Mouse (Mus musculus): Measurements from ENCODE around the gene Enthd1. TPM values are rescaled to one million over a fixed set of nuclear protein-coding genes. Genes with fewer than 3 reads are reported as not detected.

Enthd1 gene
- total RNA-seq, 1 experiment = 0.49 TPM

DNA sequence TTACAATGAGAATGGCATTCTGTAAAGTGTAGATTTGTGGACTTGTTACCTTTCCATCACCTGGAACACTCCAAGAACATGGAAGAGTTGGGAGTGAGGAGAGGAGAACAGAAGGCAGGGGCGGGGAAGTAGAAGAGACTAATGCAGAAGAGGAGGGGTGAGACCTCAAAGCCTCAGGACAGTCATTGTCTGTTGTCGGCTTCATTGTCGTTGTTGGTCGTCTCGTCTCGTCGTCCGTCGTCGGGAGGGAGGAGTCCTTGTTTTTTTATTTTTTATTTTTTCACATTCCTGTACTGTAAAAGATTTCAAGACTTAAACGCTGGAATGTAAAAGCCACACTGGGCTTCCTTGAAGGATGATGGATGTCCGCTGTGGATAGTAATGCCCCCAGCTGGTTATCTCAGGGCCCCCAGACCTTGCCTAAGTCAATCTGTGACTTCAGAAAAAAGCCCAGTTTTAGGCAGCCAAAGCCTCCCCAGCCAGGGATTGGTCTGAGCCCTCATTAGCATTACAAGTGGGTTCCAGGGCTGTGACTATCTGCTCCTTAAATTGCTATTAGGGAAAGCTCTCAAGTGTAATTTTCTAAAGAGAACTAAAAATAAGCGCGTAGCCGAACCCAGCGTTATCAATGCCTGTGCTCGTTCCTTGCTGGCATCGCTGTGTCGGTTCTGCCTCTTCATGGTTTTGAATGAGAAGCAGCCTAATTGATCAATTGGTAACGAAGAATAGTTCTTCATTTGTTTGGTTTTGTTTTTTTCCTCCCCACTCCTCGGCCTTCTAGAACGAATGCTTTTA, 12.4 kb upstream of the Enthd1 start:
- no peak for DNase-seq (ENCODE audit: low read depth, low spot score)
- Histone ChIP-seq H3K4me1 (ENCODE audit: control insufficient read depth in 2 of 2, insufficient read depth in 2 of 2, low read length in 2 of 2, poor library complexity in 1 of 2) (peaks cover 3 to 4% of the 10 kb centered on the region in 2 experiments; a peak in 1 of 4 replicates), H3K9ac (ENCODE audit: insufficient read depth, low read depth, low read length, poor library complexity, severe bottlenecking) (no peak overlapping the region), H3K4me3 (ENCODE audit: insufficient read depth in 1 of 2, low read depth in 1 of 2, low read length in 2 of 2, poor library complexity in 1 of 2, severe bottlenecking in 1 of 2) (0 out of 4 replicates have a peak overlapping the region, but pooled peaks of 1 of the 2 experiments have one; percentile 13), H3K9me3 (ENCODE audit: control insufficient read depth, insufficient read depth, low read depth, low read length) (no peaks in the 10 kb centered on the region), H3K36me3 (ENCODE audit: control insufficient read depth, insufficient read depth, low read length, poor library complexity, severe bottlenecking) (no peaks in the 10 kb centered on the region), H3K27ac (ENCODE audit: insufficient read depth, low read depth, low read length, poor library complexity, severe bottlenecking) (no peak overlapping the region)
- in situ Hi-C loops (cut with MboI; ENCODE audit: low sequenced_read_pairs in 2 of 2, unreplicated experiment in 2 of 2) = no loop called here
- 0 out of 2 replicates have a peak, but pooled peaks have one; percentile 21 for TF ChIP-seq ZNF384 (IDR thresholded peaks at IDR 0.05; ENCODE audit: low read depth, low read length)
- no peak for TF ChIP-seq CHD2 (IDR thresholded peaks at IDR 0.05; ENCODE audit: low read depth, low read length)
- TF ChIP-seq ZC3H11A (IDR thresholded peaks at IDR 0.05; ENCODE audit: borderline replicate concordance, low read depth, low read length) = no peak
- TF ChIP-seq MAFK (IDR thresholded peaks at IDR 0.05; ENCODE audit: insufficient read depth, low read depth, low read length) = no peak

GRCm38 (mm10) chr15:80576415-80576994, 11.5 kb upstream of the Enthd1 start:
- no peak for DNase-seq (ENCODE audit: low read depth, low spot score)
- in situ Hi-C loops (cut with MboI; ENCODE audit: low sequenced_read_pairs in 2 of 2, unreplicated experiment in 2 of 2) = no loop called here
- Histone ChIP-seq H3K4me1 (ENCODE audit: control insufficient read depth in 2 of 2, insufficient read depth in 2 of 2, low read length in 2 of 2, poor library complexity in 1 of 2) (peaks cover 5 to 10% of the 10 kb centered on the region in 2 experiments; a peak in 1 of 4 replicates), H3K4me3 (ENCODE audit: insufficient read depth in 1 of 2, low read depth in 1 of 2, low read length in 2 of 2, poor library complexity in 1 of 2, severe bottlenecking in 1 of 2) (no peak overlapping the region), H3K36me3 (ENCODE audit: control insufficient read depth, insufficient read depth, low read length, poor library complexity, severe bottlenecking) (no peaks in the 10 kb centered on the region), H3K9me3 (ENCODE audit: control insufficient read depth, insufficient read depth, low read depth, low read length) (no peaks in the 10 kb centered on the region), H3K27ac (ENCODE audit: insufficient read depth, low read depth, low read length, poor library complexity, severe bottlenecking) (no peak overlapping the region), H3K9ac (ENCODE audit: insufficient read depth, low read depth, low read length, poor library complexity, severe bottlenecking) (no peak overlapping the region)
- TF ChIP-seq MAFK (IDR thresholded peaks at IDR 0.05; ENCODE audit: insufficient read depth, low read depth, low read length) = no peak
- TF ChIP-seq CHD2 (IDR thresholded peaks at IDR 0.05; ENCODE audit: low read depth, low read length) = no peak
- TF ChIP-seq ZC3H11A (IDR thresholded peaks at IDR 0.05; ENCODE audit: borderline replicate concordance, low read depth, low read length) = no peak
- no peak for TF ChIP-seq HCFC1 (IDR thresholded peaks at IDR 0.05; ENCODE audit: borderline replicate concordance, insufficient read depth, low read length)
- TF ChIP-seq ZNF384 (IDR thresholded peaks at IDR 0.05; ENCODE audit: low read depth, low read length) = no peak

- in situ Hi-C loops (cut with MboI; ENCODE audit: low sequenced_read_pairs in 2 of 2, unreplicated experiment in 2 of 2) = no loop called here
- Histone ChIP-seq H3K27ac (ENCODE audit: insufficient read depth, low read depth, low read length, poor library complexity, severe bottlenecking) (no peak overlapping the region), H3K9me3 (ENCODE audit: control insufficient read depth, insufficient read depth, low read depth, low read length) (no peaks in the 10 kb centered on the region), H3K36me3 (ENCODE audit: control insufficient read depth, insufficient read depth, low read length, poor library complexity, severe bottlenecking) (no peaks in the 10 kb centered on the region), H3K9ac (ENCODE audit: insufficient read depth, low read depth, low read length, poor library complexity, severe bottlenecking) (no peak overlapping the region), H3K4me1 (ENCODE audit: control insufficient read depth in 2 of 2, insufficient read depth in 2 of 2, low read length in 2 of 2, poor library complexity in 1 of 2) (peaks cover 7 to 10% of the 10 kb centered on the region in 2 experiments; a peak in 1 of 4 replicates), H3K4me3 (ENCODE audit: insufficient read depth in 1 of 2, low read depth in 1 of 2, low read length in 2 of 2, poor library complexity in 1 of 2, severe bottlenecking in 1 of 2) (no peak overlapping the region)
- no peak for TF ChIP-seq ZC3H11A (IDR thresholded peaks at IDR 0.05; ENCODE audit: borderline replicate concordance, low read depth, low read length)
- TF ChIP-seq ZNF384 (IDR thresholded peaks at IDR 0.05; ENCODE audit: low read depth, low read length) = no peak
- no peak for TF ChIP-seq MAFK (IDR thresholded peaks at IDR 0.05; ENCODE audit: insufficient read depth, low read depth, low read length)
- no peak for TF ChIP-seq CHD2 (IDR thresholded peaks at IDR 0.05; ENCODE audit: low read depth, low read length)
- TF ChIP-seq HCFC1 (IDR thresholded peaks at IDR 0.05; ENCODE audit: borderline replicate concordance, insufficient read depth, low read length) = no peak
- DNase-seq (ENCODE audit: low read depth, low spot score) = no peak
These were observed 10.9 kb upstream of the Enthd1 start for GRCm38 (mm10) chr15:80575817-80576370.

DNA sequence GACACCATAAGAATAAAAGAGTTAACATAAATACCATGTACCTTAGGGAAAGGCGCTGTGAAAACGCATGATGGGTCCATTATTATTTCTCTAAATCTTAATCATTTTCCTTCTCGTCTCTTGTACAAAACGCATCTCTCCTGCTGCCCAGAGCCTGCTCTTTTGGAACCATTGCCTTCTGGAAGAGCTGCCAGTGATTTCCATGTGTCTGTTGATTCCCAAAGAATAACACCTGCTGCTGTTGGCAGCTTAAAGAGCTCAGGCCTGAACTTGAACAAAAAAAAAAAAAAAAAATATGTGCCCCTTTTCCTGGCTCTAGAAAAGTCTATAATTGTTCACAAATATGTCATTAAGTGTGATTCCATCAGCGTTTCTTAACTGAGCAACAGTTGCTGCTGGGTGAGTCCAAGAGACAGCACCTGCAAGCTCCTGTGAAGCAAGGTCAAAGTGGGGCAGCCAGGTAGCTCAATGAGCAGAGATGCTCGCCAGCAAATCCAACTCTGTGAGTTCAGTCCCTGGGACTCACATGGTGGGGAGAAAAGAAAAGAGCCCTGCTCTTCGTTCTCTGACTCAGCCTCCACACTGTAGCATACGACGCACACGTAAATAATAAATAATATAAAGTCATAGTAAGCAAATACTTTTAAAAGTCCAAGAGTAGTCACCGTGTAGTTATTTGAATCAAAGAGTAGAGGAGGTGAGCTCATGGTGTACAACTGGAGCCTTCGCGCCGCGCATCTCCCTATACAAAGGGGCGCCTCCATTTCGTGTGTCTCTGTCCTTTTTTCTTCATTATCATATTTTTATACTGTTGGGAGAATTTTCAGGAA, 9.5 kb upstream of the Enthd1 start:
- Histone ChIP-seq H3K36me3 (ENCODE audit: control insufficient read depth, insufficient read depth, low read length, poor library complexity, severe bottlenecking) (no peaks in the 10 kb centered on the region), H3K4me1 (ENCODE audit: control insufficient read depth in 2 of 2, insufficient read depth in 2 of 2, low read length in 2 of 2, poor library complexity in 1 of 2) (peaks cover 7 to 10% of the 10 kb centered on the region in 2 experiments; a peak in 1 of 4 replicates), H3K9ac (ENCODE audit: insufficient read depth, low read depth, low read length, poor library complexity, severe bottlenecking) (no peak overlapping the region), H3K27ac (ENCODE audit: insufficient read depth, low read depth, low read length, poor library complexity, severe bottlenecking) (no peak overlapping the region), H3K4me3 (ENCODE audit: insufficient read depth in 1 of 2, low read depth in 1 of 2, low read length in 2 of 2, poor library complexity in 1 of 2, severe bottlenecking in 1 of 2) (no peak overlapping the region), H3K9me3 (ENCODE audit: control insufficient read depth, insufficient read depth, low read depth, low read length) (no peaks in the 10 kb centered on the region)
- TF ChIP-seq CHD2 (IDR thresholded peaks at IDR 0.05; ENCODE audit: low read depth, low read length) (no peak), HCFC1 (IDR thresholded peaks at IDR 0.05; ENCODE audit: borderline replicate concordance, insufficient read depth, low read length) (no peak), ZC3H11A (IDR thresholded peaks at IDR 0.05; ENCODE audit: borderline replicate concordance, low read depth, low read length) (no peak), ZNF384 (IDR thresholded peaks at IDR 0.05; ENCODE audit: low read depth, low read length) (no peak), MAFK (IDR thresholded peaks at IDR 0.05; ENCODE audit: insufficient read depth, low read depth, low read length) (no peak)
- in situ Hi-C loops (cut with MboI; ENCODE audit: low sequenced_read_pairs in 2 of 2, unreplicated experiment in 2 of 2) = no loop called here
- no peak for DNase-seq (ENCODE audit: low read depth, low spot score)

Measured in ES-E14 (cell line).